8 mouse cellular contexts compared by ENCODE assay signal in genomic region chr9:117252411-117252861, GRCm38 (mm10).
A peak's percentile ranks its signal among the peaks of the same experiment; 100 is the strongest.
DNase-seq lines count a peak whose midpoint lies in the region; ATAC-seq and TF ChIP-seq lines count a peak whose summit lies in the region.

No protein-coding gene starts in this region.

- no peaks in the 10 kb centered on the region for H3K4me1 ChIP-seq in cerebellum, adult 2 months (ENCODE audit: control insufficient read depth, insufficient read depth, low read length)
- peaks cover 46% of the 10 kb centered on the region for H3K4me1 ChIP-seq in embryonic facial prominence, embryonic 10.5 days
- no peaks in the 10 kb centered on the region for H3K4me1 ChIP-seq in intestine, postnatal 0 days (replicated peaks; ENCODE audit: control insufficient read depth, insufficient read depth, low read length)
- H3K4me1 ChIP-seq in liver, embryonic 15.5 days (replicated peaks): no peaks in the 10 kb centered on the region; the same call in 1 of the 2 replicates
- H3K4me1 ChIP-seq in neural tube, embryonic 12.5 days: peaks cover 22% of the 10 kb centered on the region

- peak overlapping the region; percentile 4 for H3K4me3 ChIP-seq in cerebellum, adult 2 months (replicated peaks; ENCODE audit: insufficient read depth, low read depth, low read length)
- peak overlapping the region; percentile 68 for H3K4me3 ChIP-seq in embryonic facial prominence, embryonic 10.5 days
- peak overlapping the region; percentile 60 for H3K4me3 ChIP-seq in intestine, postnatal 0 days (ENCODE audit: low read depth, low read length)
- H3K4me3 ChIP-seq in liver, embryonic 15.5 days (replicated peaks): peak overlapping the region; percentile 43
- peak overlapping the region; percentile 60 for H3K4me3 ChIP-seq in neural tube, embryonic 12.5 days

- WGBS in cerebellum, adult 2 months: 3% methylated on average over 10 of the region's 10 CpGs
- under 1% methylated on average over 10 of the region's 10 CpGs for WGBS in embryonic facial prominence, embryonic 10.5 days
- WGBS in intestine, postnatal 0 days: 2% methylated on average over 10 of the region's 10 CpGs
- WGBS in liver, embryonic 15.5 days (ENCODE audit: insufficient replicate concordance): 4% methylated on average over 10 of the region's 10 CpGs
- WGBS in neural tube, embryonic 12.5 days: 2% methylated on average over 10 of the region's 10 CpGs

- no peaks in the 10 kb centered on the region for H3K36me3 ChIP-seq in embryonic facial prominence, embryonic 10.5 days (replicated peaks)
- no peaks in the 10 kb centered on the region for H3K36me3 ChIP-seq in intestine, postnatal 0 days (ENCODE audit: control insufficient read depth, insufficient read depth)
- no peaks in the 10 kb centered on the region for H3K36me3 ChIP-seq in liver, embryonic 15.5 days (replicated peaks)
- H3K36me3 ChIP-seq in neural tube, embryonic 12.5 days: no peaks in the 10 kb centered on the region

- TF ChIP-seq POLR2A in cerebellum, adult 2 months (IDR thresholded peaks at IDR 0.05; ENCODE audit: borderline replicate concordance, insufficient read depth, low read length): no peak

- DNase-seq in cerebellum, adult 2 months: peak; percentile 18 to 20
- peak; percentile 66 for DNase-seq in embryonic facial prominence, embryonic 10.5 days (ENCODE audit: low spot score)
- DNase-seq in heart, adult 18-20 months: peak; percentile 80
- no peak for DNase-seq in thymus, postnatal 25 days

- H3K9me3 ChIP-seq in embryonic facial prominence, embryonic 10.5 days: no peaks in the 10 kb centered on the region
- H3K9me3 ChIP-seq in intestine, postnatal 0 days (ENCODE audit: control insufficient read depth): no peaks in the 10 kb centered on the region
- H3K9me3 ChIP-seq in liver, embryonic 15.5 days (replicated peaks): no peaks in the 10 kb centered on the region
- no peaks in the 10 kb centered on the region for H3K9me3 ChIP-seq in neural tube, embryonic 12.5 days

- peak overlapping the region; percentile 78 for H3K4me2 ChIP-seq in intestine, postnatal 0 days (replicated peaks; ENCODE audit: low read depth)
- peak overlapping the region; percentile 54 for H3K4me2 ChIP-seq in liver, embryonic 15.5 days
- peak overlapping the region; percentile 75 for H3K4me2 ChIP-seq in neural tube, embryonic 12.5 days (replicated peaks)

- H3K9ac ChIP-seq in intestine, postnatal 0 days (ENCODE audit: low read depth, low read length): peak overlapping the region; percentile 64; the same call in 1 of the 2 replicates
- H3K9ac ChIP-seq in liver, embryonic 15.5 days: 0 out of 2 replicates have a peak overlapping the region, but pooled peaks have one; percentile 6
- H3K9ac ChIP-seq in neural tube, embryonic 12.5 days: peak overlapping the region; percentile 66

- ATAC-seq in cerebellum, adult (ENCODE audit: insufficient number of reproducible peaks, low FRiP score, low TSS enrichment): no peak
- ATAC-seq in intestine, postnatal 0 days: 0 out of 2 replicates have a peak, but pooled peaks have one; percentile 33
- ATAC-seq in liver, embryonic 15.5 days (ENCODE audit: insufficient read depth): no peak
- ATAC-seq in neural tube, embryonic 12.5 days (ENCODE audit: low FRiP score, low read depth): peak; percentile 79

- TF ChIP-seq CTCF in cerebellum, adult 2 months (IDR thresholded peaks at IDR 0.05; ENCODE audit: borderline replicate concordance, insufficient read depth, low read depth, low read length): no peak
- TF ChIP-seq CTCF in intestine, postnatal 0 days (IDR thresholded peaks at IDR 0.05; ENCODE audit: low read depth): no peak

- no peak overlapping the region for H3K27ac ChIP-seq in cerebellum, adult 2 months (ENCODE audit: insufficient read depth, low read length)
- H3K27ac ChIP-seq in embryonic facial prominence, embryonic 10.5 days (replicated peaks): peak overlapping the region; percentile 89
- H3K27ac ChIP-seq in intestine, postnatal 0 days (ENCODE audit: low read depth, low read length): no peak overlapping the region
- no peak overlapping the region for H3K27ac ChIP-seq in liver, embryonic 15.5 days (replicated peaks)
- no peak overlapping the region for H3K27ac ChIP-seq in neural tube, embryonic 12.5 days

- peaks cover 1% of the 10 kb centered on the region; the same call in 1 of the 2 replicates for H3K27me3 ChIP-seq in cerebellum, adult 2 months (ENCODE audit: control insufficient read depth, insufficient read depth, low read length)
- H3K27me3 ChIP-seq in embryonic facial prominence, embryonic 10.5 days (replicated peaks; ENCODE audit: low read depth, poor library complexity, severe bottlenecking): peaks cover 19% of the 10 kb centered on the region
- no peaks in the 10 kb centered on the region for H3K27me3 ChIP-seq in intestine, postnatal 0 days (replicated peaks; ENCODE audit: control insufficient read depth, insufficient read depth, low read length)
- H3K27me3 ChIP-seq in liver, embryonic 15.5 days: peaks cover 3% of the 10 kb centered on the region; the same call in 1 of the 2 replicates
- no peaks in the 10 kb centered on the region for H3K27me3 ChIP-seq in neural tube, embryonic 12.5 days (replicated peaks)

Comparison
In these comparisons a context has a peak if more than half of its experiments do, and no peak if none do; other contexts are left out.
1. H3K4me3 ChIP-seq: peak in every context shown above with its lines; median percentile 68 in embryonic facial prominence, embryonic 10.5 days; 60 in intestine, postnatal 0 days; 60 in neural tube, embryonic 12.5 days; 43 in liver, embryonic 15.5 days; 4 in cerebellum, adult 2 months.
2. ATAC-seq: peak in intestine, postnatal 0 days (single experiment) and neural tube, embryonic 12.5 days (single experiment); none in cerebellum, adult (single experiment) and liver, embryonic 15.5 days (single experiment).
3. H3K9ac ChIP-seq: peak in every context shown above with its lines; median percentile 66 in neural tube, embryonic 12.5 days; 64 in intestine, postnatal 0 days; 6 in liver, embryonic 15.5 days.
4. Peak in every context shown above with its lines, with median percentiles within 50 percentile points of each other: H3K4me2 ChIP-seq.